Mouse (Mus musculus) urinary bladder, postnatal 10 days (tissue): ENCODE data around the gene Ankrd6.

ENCODE experiments used
- DNase-seq: peaks from one replicate; pipeline ENCODE4 v3.0.0; 2022; ENCODE audit warnings: low spot score

Ankrd6 gene

GRCm38 (mm10) chr4:32905913-32906312, 44.7 kb downstream of the Ankrd6 start:
- DNase-seq = no peak

- DNase-seq = no peak
Observed at GRCm38 (mm10) chr4:32905381-32905780, 45.3 kb downstream of the Ankrd6 start.

- no peak for DNase-seq
Observed at GRCm38 (mm10) chr4:32903826-32904225, 46.8 kb downstream of the Ankrd6 start.

- no peak for DNase-seq
Observed at GRCm38 (mm10) chr4:32899051-32899450, 51.6 kb downstream of the Ankrd6 start.

GRCm38 (mm10) chr4:32891341-32891740, 59.3 kb downstream of the Ankrd6 start:
- no peak for DNase-seq

GRCm38 (mm10) chr4:32890735-32891098, 59.9 kb downstream of the Ankrd6 start:
- DNase-seq = no peak

- no peak for DNase-seq
Observed at GRCm38 (mm10) chr4:32889996-32890734, 60.5 kb downstream of the Ankrd6 start.

- no peak for DNase-seq
Observed at GRCm38 (mm10) chr4:32889246-32889645, 61.4 kb downstream of the Ankrd6 start.

GRCm38 (mm10) chr4:32886479-32886878, 64.2 kb downstream of the Ankrd6 start:
- DNase-seq = no peak

GRCm38 (mm10) chr4:32884599-32884998, 66.0 kb downstream of the Ankrd6 start:
- no peak for DNase-seq

- DNase-seq = no peak
Observed at GRCm38 (mm10) chr4:32881001-32881400, 69.6 kb downstream of the Ankrd6 start.

GRCm38 (mm10) chr4:32874669-32875068, 76.0 kb downstream of the Ankrd6 start:
- DNase-seq = no peak

- no peak for DNase-seq
Observed at GRCm38 (mm10) chr4:32872189-32872749, 78.4 kb downstream of the Ankrd6 start.

- no peak for DNase-seq
Observed at GRCm38 (mm10) chr4:32869370-32869769, 81.3 kb downstream of the Ankrd6 start.

- DNase-seq = no peak
Observed at GRCm38 (mm10) chr4:32868858-32869257, 81.8 kb downstream of the Ankrd6 start.

GRCm38 (mm10) chr4:32868437-32868836, 82.2 kb downstream of the Ankrd6 start:
- DNase-seq = no peak

GRCm38 (mm10) chr4:32867460-32867859, 83.2 kb downstream of the Ankrd6 start:
- no peak for DNase-seq

GRCm38 (mm10) chr4:32864867-32865242, 85.8 kb downstream of the Ankrd6 start:
- no peak for DNase-seq

- no peak for DNase-seq
Observed at GRCm38 (mm10) chr4:32864131-32864866, 86.3 kb downstream of the Ankrd6 start.

- no peak for DNase-seq
Observed at GRCm38 (mm10) chr4:32863447-32864130, 87.1 kb downstream of the Ankrd6 start.

GRCm38 (mm10) chr4:32862751-32863446, 87.7 kb downstream of the Ankrd6 start:
- DNase-seq = no peak
